Mouse (Mus musculus) heart, postnatal 25 days (tissue): ENCODE measurements around the gene Olfr616. TPM values are rescaled to one million over a fixed set of nuclear protein-coding genes. Genes with fewer than 3 reads are reported as not detected.
"Not testable (repeated sequence)": the region's sequence is repeated elsewhere in the genome, so short reads cannot be mapped to it uniquely, and the experiment has no call there.

Experiments used
- DNase-seq: peaks from one replicate; pipeline ENCODE4 v3.0.0; 2022; ENCODE audit warnings: low spot score
- intact Hi-C: fragments of 180-260 bp; cut with DNase I; formaldehyde crosslinking; loops from one replicate; pipeline ENCODE4 v1.15.1; 2025
- microRNA-seq: library from miRNA; unstranded; fragments of <30 nt; microRNA quantifications from one replicate; pipeline ENCODE4 v1.2.0, GENCODE M21; 2022
- total RNA-seq, 2 experiments: library from RNA; stranded (reverse); gene quantifications; 2 replicates each; pipeline ENCODE4 v1.2.3; 2021

The Olfr616 gene
- total RNA-seq, result not detected

DNA sequence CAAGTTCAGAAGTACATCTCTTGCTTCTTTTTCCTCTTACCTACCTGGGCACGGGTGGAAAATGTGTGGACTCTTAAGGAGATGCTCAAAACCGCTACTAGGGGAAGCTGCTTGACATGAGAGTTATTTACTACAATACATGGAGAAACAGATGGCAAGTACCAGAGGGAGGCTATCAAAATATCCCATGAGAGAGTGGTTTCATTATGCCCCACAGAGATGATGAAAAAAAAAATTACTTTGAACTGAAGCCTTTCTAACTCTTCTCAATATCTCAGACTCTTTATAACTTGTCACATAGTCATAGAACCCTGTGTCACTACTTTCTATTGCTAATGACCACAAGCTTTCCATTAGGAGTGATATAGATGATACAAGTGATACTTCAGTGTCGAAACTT, at the start of gene Olfr616:
Gene Olfr616 (minus strand): TSS at position 101 of the 400 bp plus-strand sequence.
- DNase-seq, result no peak
- intact Hi-C loops, result no loop called here

DNA sequence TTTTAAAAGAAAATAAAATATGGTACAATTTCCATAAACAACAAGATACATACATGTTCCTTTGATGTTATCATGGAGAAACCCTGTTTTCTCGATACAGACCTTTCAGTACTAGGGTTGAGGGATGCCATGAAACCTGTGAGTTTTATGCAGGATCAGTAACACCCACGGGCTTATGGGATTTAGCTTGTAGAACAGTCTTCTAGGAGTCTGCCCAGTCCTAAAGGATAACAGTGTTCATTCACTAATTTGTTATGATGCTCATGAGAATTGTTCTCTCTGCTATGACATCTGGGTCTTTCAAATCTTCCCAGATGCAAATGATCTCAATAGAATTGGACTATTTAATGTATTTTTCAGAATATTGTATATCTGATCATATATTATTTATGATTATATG, 43.5 kb upstream of the Olfr616 start, which contains the start of gene Olfr620:
Gene Olfr620 (minus strand): TSS at position 101 of the 400 bp plus-strand sequence.
- intact Hi-C loops, result no loop called here

DNA sequence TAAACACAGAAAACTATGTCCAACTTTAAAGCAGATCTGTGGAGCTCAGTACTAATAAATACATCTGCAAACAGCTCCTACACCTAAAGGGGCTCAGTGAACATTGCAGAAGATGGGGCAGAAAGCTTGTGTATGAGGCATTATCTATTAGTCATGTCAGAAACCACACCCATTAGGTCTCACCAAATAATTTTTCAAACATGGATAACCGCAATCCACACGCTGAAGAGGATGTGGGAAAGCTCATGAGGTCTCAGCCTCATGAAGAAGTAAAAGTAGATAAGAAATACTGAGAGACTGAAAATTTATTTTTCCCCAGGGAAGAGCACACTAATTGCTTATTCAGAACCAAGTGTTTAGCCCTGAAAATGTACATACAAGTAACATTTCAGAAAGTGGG, 38.5 kb upstream of the Olfr616 start:
- intact Hi-C loops, result no loop called here
- DNase-seq, result no peak

More for the DNA sequence above, 43.5 kb upstream of the Olfr616 start, which contains the start of gene Olfr620:
- DNase-seq, result no peak

DNA sequence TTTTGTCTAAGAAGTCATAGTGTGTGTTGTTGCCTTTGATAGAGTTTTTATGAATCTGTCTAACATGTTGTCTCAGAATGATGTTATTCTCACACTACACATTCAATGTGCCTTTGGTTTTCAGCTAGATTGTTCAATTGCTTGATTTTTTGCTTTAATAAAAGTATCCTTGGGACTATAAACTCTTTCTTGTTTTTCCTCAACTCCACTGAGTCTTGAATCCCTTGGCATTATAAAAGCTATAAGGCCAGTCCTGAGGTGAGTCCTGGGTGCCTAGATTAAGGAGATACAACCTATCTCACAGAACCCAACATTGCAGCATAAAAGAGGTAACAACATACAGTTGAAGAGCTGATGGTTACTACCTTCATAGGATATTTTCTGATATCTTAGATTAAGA, 31.3 kb upstream of the Olfr616 start, which contains the start of gene Olfr619:
Gene Olfr619 (plus strand): TSS at position 301 of the 400 bp plus-strand sequence.
- intact Hi-C loops, result no loop called here
- DNase-seq, result no peak

DNA sequence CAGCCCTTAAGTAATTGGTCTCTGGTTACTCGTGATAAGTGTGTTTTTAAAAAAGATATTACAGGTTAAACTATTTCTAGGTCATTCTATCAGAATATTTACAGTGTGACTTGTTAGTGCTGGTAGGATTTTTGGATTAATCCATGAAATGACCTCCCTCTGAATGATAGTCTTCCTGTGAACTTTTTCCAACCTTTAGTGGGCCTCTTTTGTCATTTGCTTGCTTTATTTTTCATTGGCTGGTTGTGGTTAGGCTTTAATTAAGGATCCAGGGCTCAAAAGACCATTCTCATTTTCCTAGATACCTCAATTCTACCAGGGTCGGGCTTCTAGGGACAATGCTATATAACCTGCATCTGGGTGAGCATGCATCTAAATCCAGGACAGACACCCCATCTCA, 20.9 kb upstream of the Olfr616 start, which contains the start of gene Olfr618:
Gene Olfr618 (plus strand): TSS at position 301 of the 400 bp plus-strand sequence.
- no peak for DNase-seq
- intact Hi-C loops, result no loop called here

DNA sequence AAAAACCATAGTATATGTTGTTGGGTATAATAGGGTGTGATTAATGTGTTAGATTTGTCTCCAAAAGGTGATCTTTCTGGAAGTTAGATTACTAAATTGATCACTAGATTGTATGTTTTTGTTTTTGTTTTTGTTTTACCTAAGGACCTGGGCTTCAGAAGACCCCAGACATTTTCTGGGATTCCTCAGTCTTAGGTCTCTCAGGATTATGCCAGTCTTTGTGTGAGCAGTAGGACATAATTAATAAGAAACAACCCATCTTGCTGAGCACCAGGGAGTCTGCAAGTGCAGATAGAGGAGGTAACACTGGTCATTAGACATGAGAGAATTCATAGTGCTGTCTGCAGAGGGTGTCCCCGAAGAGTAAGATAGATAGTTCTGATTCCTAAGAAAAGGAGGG, 3.8 kb upstream of the Olfr616 start, which contains the start of gene Olfr617:
Gene Olfr617 (plus strand): TSS at position 301 of the 400 bp plus-strand sequence.
- DNase-seq, result no peak
- intact Hi-C loops, result no loop called here

DNA sequence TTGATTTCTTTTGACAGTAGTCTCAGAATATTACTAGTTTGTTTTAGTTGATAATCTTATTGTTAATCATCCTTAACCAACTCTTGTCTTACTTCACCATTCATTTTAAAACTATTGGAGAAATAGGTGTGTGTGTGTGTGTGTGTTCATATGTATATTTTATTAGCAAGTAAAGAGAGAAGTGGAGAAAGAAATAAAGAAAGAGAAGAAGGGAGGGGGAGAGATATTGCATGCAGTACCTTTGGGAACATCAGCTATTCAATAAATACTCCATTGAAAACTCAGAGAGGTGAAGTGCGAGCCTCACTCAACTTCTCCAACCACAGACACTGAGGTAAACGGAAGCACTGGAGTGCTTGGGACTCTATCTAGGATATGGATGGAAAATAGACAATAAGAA, 13.2 kb downstream of the Olfr616 start, which contains the start of gene Olfr615:
Gene Olfr615 (plus strand): TSS at position 301 of the 400 bp plus-strand sequence.
- intact Hi-C loops, result no loop called here
- DNase-seq, result no peak

DNA sequence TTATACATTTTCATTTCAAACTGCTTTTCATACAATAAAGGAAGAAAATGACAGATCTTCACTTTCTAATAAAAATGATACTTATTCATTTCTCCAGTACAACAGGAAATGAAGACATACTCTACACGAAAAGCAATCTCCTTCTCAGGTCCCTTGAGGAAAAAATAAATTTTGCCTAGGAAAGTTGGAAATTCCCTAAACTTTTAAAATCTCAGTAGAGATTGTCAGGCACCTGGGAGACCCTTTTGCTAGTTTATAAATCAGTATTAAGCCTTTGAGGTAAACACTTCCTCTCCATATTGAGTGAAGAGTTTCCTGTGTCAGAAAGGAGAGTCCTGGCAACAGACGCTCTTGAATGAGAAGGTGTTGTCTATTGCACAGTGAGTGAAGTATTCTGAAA, 21.2 kb downstream of the Olfr616 start, which contains the start of gene Olfr613:
Gene Olfr613 (plus strand): TSS at position 301 of the 400 bp plus-strand sequence.
- DNase-seq, result no peak
- intact Hi-C loops, result no loop called here

DNA sequence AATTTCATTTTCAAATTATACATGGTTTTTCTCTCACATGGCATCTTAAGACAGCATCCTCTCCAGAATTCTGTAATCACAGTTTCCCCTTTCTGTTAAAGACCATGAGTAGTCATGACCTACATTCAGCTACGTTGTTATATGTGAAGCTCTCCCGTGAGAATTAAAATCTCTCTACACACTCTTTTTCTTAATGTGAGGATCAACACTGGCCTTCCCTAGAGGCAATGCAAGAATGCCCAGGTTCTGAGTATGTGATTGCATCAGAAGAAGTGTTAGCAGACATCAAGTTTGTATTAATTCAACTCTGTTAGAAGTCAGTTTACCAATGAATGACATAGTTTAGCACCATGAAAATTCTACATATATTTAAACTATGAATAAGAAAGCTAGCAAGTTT, 26.3 kb downstream of the Olfr616 start, which contains the start of gene Olfr612:
Gene Olfr612 (minus strand): TSS at position 101 of the 400 bp plus-strand sequence.
- intact Hi-C loops, DNase-seq: not testable (repeated sequence)

DNA sequence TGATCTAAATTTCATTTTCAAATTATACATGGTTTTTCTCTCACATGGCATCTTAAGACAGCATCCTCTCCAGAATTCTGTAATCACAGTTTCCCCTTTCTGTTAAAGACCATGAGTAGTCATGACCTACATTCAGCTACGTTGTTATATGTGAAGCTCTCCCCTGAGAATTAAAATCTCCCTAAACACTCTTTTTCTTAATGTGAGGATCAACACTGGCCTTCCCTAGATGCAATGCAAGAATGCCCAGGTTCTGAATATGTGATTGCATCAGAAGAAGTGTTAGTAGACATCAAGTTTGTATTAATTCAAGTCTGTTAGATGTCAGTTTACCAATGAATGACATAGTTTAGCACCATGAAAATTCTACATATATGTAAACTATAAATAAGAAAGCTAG, 48.2 kb downstream of the Olfr616 start, which contains the start of gene Olfr611:
Gene Olfr611 (minus strand): TSS at position 101 of the 400 bp plus-strand sequence.
- DNase-seq, intact Hi-C loops: not testable (repeated sequence)

Small RNAs within 50 kb of the gene (microRNA-seq; reads per million reads assigned to microRNA genes)
- not detected for gene Gm26506

Other genes starting within 250 kb of the Olfr616 start
- not detected for gene Olfr598, start 245.6 kb downstream of the Olfr616 start, total RNA-seq
- not detected for gene Olfr599, start 233.2 kb downstream of the Olfr616 start, total RNA-seq
- not detected for gene Olfr600, start 219.5 kb downstream of the Olfr616 start, total RNA-seq
- not detected for gene Olfr601, start 206.5 kb downstream of the Olfr616 start, total RNA-seq
- not detected for gene Olfr603, start 183.0 kb downstream of the Olfr616 start, total RNA-seq
- gene Usp17lc, start 154.1 kb downstream of the Olfr616 start, total RNA-seq, result not detected
- not detected for gene Olfr605, start 123.7 kb downstream of the Olfr616 start, total RNA-seq
- not detected for gene Olfr606, start 120.1 kb downstream of the Olfr616 start, total RNA-seq
- not detected for gene Olfr607, start 105.0 kb downstream of the Olfr616 start, total RNA-seq
- not detected for gene Olfr608, start 99.3 kb downstream of the Olfr616 start, total RNA-seq
- not detected for gene Olfr609, start 71.1 kb downstream of the Olfr616 start, total RNA-seq
- gene Olfr610, start 57.0 kb downstream of the Olfr616 start, total RNA-seq, result not detected
- gene Olfr611, start 48.3 kb downstream of the Olfr616 start, total RNA-seq, result not detected
- gene Olfr612, start 26.4 kb downstream of the Olfr616 start, total RNA-seq, result not detected
- not detected for gene Olfr613, start 21.1 kb downstream of the Olfr616 start, total RNA-seq
- gene Olfr615, start 13.1 kb downstream of the Olfr616 start, total RNA-seq, result not detected
- gene Olfr617, start 3.9 kb upstream of the Olfr616 start, total RNA-seq, result not detected
- gene Olfr618, start 21.0 kb upstream of the Olfr616 start, total RNA-seq, result not detected
- not detected for gene Olfr619, start 31.4 kb upstream of the Olfr616 start, total RNA-seq
- not detected for gene Olfr620, start 43.4 kb upstream of the Olfr616 start, total RNA-seq
- not detected for gene Olfr622, start 73.6 kb upstream of the Olfr616 start, total RNA-seq
- not detected for gene Olfr623, start 94.6 kb upstream of the Olfr616 start, total RNA-seq
- gene Olfr624, start 102.0 kb upstream of the Olfr616 start, total RNA-seq, result not detected
- not detected for gene Olfr625-ps1, start 113.6 kb upstream of the Olfr616 start, total RNA-seq
- gene Olfr243, start 145.5 kb upstream of the Olfr616 start, total RNA-seq, result not detected
- not detected for gene Olfr628, start 161.2 kb upstream of the Olfr616 start, total RNA-seq
- gene Olfr629, start 175.8 kb upstream of the Olfr616 start, total RNA-seq, result not detected
- gene Olfr630, start 188.2 kb upstream of the Olfr616 start, total RNA-seq, result not detected
- gene Olfr69, start 202.5 kb upstream of the Olfr616 start, total RNA-seq, result not detected
- gene Olfr68, start 210.6 kb upstream of the Olfr616 start, total RNA-seq, result not detected
- not detected for gene Olfr67, start 222.7 kb upstream of the Olfr616 start, total RNA-seq
- 1,000 to 10,000 TPM; 1,406 to 3,005 TPM for gene Hbb-bt, start 244.9 kb upstream of the Olfr616 start, total RNA-seq